Mouse (Mus musculus) neural tube, embryonic 13.5 days (tissue): ENCODE results near the gene H2afy. TPM values are rescaled to one million over a fixed set of nuclear protein-coding genes. Genes with fewer than 3 reads are reported as not detected.

ENCODE experiments used
- ATAC-seq: fragments of 200-750 bp; cut with Nextera tagmentation; 2 replicates; pipeline ENCODE4 v1.8.0; 2017; ENCODE audit warnings: low read depth, mild to moderate bottlenecking, moderate TSS enrichment, moderate library complexity
- H3K27ac ChIP-seq: fragments of 300-500 bp; sonication (generic); replicated peaks from 2 replicates; pipeline ENCODE4 v1.5.1; 2015; ENCODE audit warnings: moderate library complexity, mild to moderate bottlenecking, inconsistent platforms
- H3K27me3 ChIP-seq: fragments of 300-500 bp; sonication (generic); 2 replicates; pipeline ENCODE4 v1.6.1; 2015; ENCODE audit warnings: mild to moderate bottlenecking, inconsistent platforms
- H3K36me3 ChIP-seq: fragments of 300-500 bp; sonication (generic); 2 replicates; pipeline ENCODE4 v1.6.1; 2015; ENCODE audit warnings: mild to moderate bottlenecking, inconsistent platforms
- H3K4me1 ChIP-seq: fragments of 300-500 bp; sonication (generic); replicated peaks from 2 replicates; pipeline ENCODE4 v1.6.1; 2015; ENCODE audit warnings: inconsistent platforms
- H3K4me2 ChIP-seq: fragments of 300-500 bp; sonication (generic); 2 replicates; pipeline ENCODE4 v1.6.1; 2015; ENCODE audit warnings: inconsistent platforms, mild to moderate bottlenecking, moderate library complexity
- H3K4me3 ChIP-seq: fragments of 300-500 bp; sonication (generic); 2 replicates; pipeline ENCODE4 v1.5.1; 2015; ENCODE audit warnings: mild to moderate bottlenecking, inconsistent platforms
- H3K9ac ChIP-seq: fragments of 300-500 bp; sonication (generic); 2 replicates; pipeline ENCODE4 v1.6.1; 2015; ENCODE audit warnings: moderate library complexity, mild to moderate bottlenecking, inconsistent platforms
- H3K9me3 ChIP-seq: fragments of 300-500 bp; sonication (generic); 2 replicates; pipeline ENCODE4 v1.6.1; 2016; ENCODE audit warnings: inconsistent platforms
- WGBS: fragments of 180-500 bp; shearing (Covaris S2); methylation state at CpG from one replicate; pipeline ENCODE4 v1.1.7; 2015; 5-methylcytosine and 5-hydroxymethylcytosine counted together
- polyA plus RNA-seq: library from polyadenylated mRNA; unstranded; fragments of >200 nt; fragmentation: Nextera tagmentation; extraction: Ambion mirVana; gene quantifications from 2 replicates; pipeline ENCODE4 v1.2.1, GENCODE M21; 2015

H2afy gene
- polyA plus RNA-seq, 1 experiment from 2014 or later: 367 TPM

GRCm38 (mm10) chr13:56104971-56105391 lies 31.2 kb downstream of the H2afy start:
- no peak overlapping the region for H3K9ac ChIP-seq
- H3K36me3 ChIP-seq: peaks cover 32% of the 10 kb centered on the region
- no peak for ATAC-seq
- H3K27ac ChIP-seq: 0 out of 2 replicates have a peak overlapping the region, but pooled peaks have one; percentile 84
- H3K9me3 ChIP-seq: no peaks in the 10 kb centered on the region
- H3K27me3 ChIP-seq: no peaks in the 10 kb centered on the region
- no peak overlapping the region for H3K4me2 ChIP-seq
- peaks cover 64% of the 10 kb centered on the region for H3K4me1 ChIP-seq
- no peak overlapping the region for H3K4me3 ChIP-seq
- WGBS: 85% methylated on average over 6 of the region's 6 CpGs

GRCm38 (mm10) chr13:56103796-56104746 lies 32.1 kb downstream of the H2afy start:
- Histone ChIP-seq H3K9me3 (no peaks in the 10 kb centered on the region), H3K36me3 (peaks cover 36% of the 10 kb centered on the region), H3K4me2 (no peak overlapping the region), H3K27ac (peak overlapping the region; percentile 84), H3K27me3 (no peaks in the 10 kb centered on the region), H3K9ac (no peak overlapping the region), H3K4me3 (no peak overlapping the region), H3K4me1 (peaks cover 55% of the 10 kb centered on the region)
- 81% methylated on average over 26 of the region's 26 CpGs for WGBS
- ATAC-seq: peak; percentile 37; the same call in 1 of the 2 replicates

DNA sequence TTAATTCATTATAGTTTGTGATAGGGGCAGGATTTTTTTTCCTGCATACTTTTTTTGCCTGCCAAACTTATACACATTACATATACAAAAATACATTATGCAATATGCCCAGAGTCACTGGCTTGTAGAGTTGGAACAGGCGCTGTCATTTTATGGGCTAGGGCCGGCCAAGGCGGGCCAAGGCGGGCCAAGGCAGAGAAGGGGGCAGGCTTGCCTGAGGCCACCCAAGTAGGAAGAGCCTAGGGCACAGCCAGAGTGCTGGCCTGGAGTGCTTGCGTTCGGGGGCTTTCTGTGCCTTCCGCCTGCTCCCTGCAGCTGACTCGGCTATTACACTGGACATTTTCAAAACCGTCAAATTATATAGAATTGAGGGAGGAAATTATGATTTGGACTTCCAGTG lies 34.0 kb downstream of the H2afy start:
- Histone ChIP-seq H3K27me3 (no peaks in the 10 kb centered on the region), H3K4me3 (no peak overlapping the region), H3K4me1 (peaks cover 44% of the 10 kb centered on the region), H3K36me3 (peaks cover 36% of the 10 kb centered on the region), H3K27ac (peak overlapping the region; percentile 84), H3K9me3 (no peaks in the 10 kb centered on the region), H3K9ac (no peak overlapping the region), H3K4me2 (no peak overlapping the region)
- 61% methylated on average over 9 of the region's 9 CpGs for WGBS
- no peak for ATAC-seq

- no peak overlapping the region for H3K4me3 ChIP-seq
- H3K4me2 ChIP-seq: no peak overlapping the region
- no peak overlapping the region for H3K9ac ChIP-seq
- H3K36me3 ChIP-seq: peaks cover 18% of the 10 kb centered on the region
- peaks cover 43% of the 10 kb centered on the region for H3K4me1 ChIP-seq
- no peaks in the 10 kb centered on the region for H3K27me3 ChIP-seq
- ATAC-seq: no peak
- H3K9me3 ChIP-seq: no peaks in the 10 kb centered on the region
- 87% methylated on average over 18 of the region's 18 CpGs for WGBS
- 0 out of 2 replicates have a peak overlapping the region, but pooled peaks have one; percentile 18 for H3K27ac ChIP-seq
Observed at GRCm38 (mm10) chr13:56095601-56096195, 40.5 kb downstream of the H2afy start.

DNA sequence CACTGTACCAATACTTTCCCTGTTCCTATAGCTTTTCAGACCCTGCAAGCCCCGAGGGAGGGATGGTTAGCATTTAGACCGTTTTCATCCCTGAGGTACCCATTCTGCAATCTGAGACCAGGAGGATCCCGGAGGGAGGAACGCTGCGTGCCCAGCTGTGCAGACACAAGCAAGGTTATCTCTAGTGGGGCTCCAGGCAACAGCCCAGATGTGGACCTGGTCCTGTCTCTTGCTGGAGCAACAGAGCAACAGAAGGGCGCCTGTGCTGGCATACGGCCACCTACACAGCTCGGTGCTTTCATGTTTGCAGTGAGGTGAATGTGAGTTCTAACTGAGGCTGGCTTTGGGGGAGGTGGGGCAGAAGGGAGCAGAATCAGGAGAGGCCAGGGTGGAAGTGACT lies 41.6 kb downstream of the H2afy start:
- H3K4me3 ChIP-seq: no peak overlapping the region
- no peaks in the 10 kb centered on the region for H3K9me3 ChIP-seq
- H3K4me1 ChIP-seq: peaks cover 43% of the 10 kb centered on the region
- H3K36me3 ChIP-seq: peaks cover 23% of the 10 kb centered on the region
- H3K27me3 ChIP-seq: no peaks in the 10 kb centered on the region
- no peak for ATAC-seq
- H3K9ac ChIP-seq: peak overlapping the region; percentile 9; the same call in 1 of the 2 replicates
- H3K4me2 ChIP-seq: no peak overlapping the region
- H3K27ac ChIP-seq: peak overlapping the region; percentile 84
- 62% methylated on average over 8 of the region's 8 CpGs for WGBS

GRCm38 (mm10) chr13:56093680-56094079 lies 42.5 kb downstream of the H2afy start:
- peak; percentile 75 for ATAC-seq
- Histone ChIP-seq H3K27ac (peak overlapping the region; percentile 84), H3K36me3 (peaks cover 32% of the 10 kb centered on the region), H3K9ac (no peak overlapping the region), H3K4me2 (0 out of 2 replicates have a peak overlapping the region, but pooled peaks have one; percentile 7), H3K4me1 (peaks cover 47% of the 10 kb centered on the region), H3K9me3 (no peaks in the 10 kb centered on the region), H3K27me3 (no peaks in the 10 kb centered on the region), H3K4me3 (no peak overlapping the region)
- WGBS: 55% methylated on average over 3 of the region's 3 CpGs

- no peak for ATAC-seq
- peak overlapping the region; percentile 84 for H3K27ac ChIP-seq
- H3K4me3 ChIP-seq: no peak overlapping the region
- no peak overlapping the region for H3K4me2 ChIP-seq
- no peaks in the 10 kb centered on the region for H3K27me3 ChIP-seq
- H3K36me3 ChIP-seq: peaks cover 40% of the 10 kb centered on the region
- peaks cover 56% of the 10 kb centered on the region for H3K4me1 ChIP-seq
- H3K9me3 ChIP-seq: no peaks in the 10 kb centered on the region
- 86% methylated on average over 5 of the region's 5 CpGs for WGBS
- H3K9ac ChIP-seq: no peak overlapping the region
Observed at GRCm38 (mm10) chr13:56092606-56093005, 43.6 kb downstream of the H2afy start.

- no peak overlapping the region for H3K4me3 ChIP-seq
- H3K4me2 ChIP-seq: no peak overlapping the region
- 80% methylated on average over 2 of the region's 2 CpGs for WGBS
- H3K9ac ChIP-seq: no peak overlapping the region
- H3K27me3 ChIP-seq: no peaks in the 10 kb centered on the region
- H3K4me1 ChIP-seq: peaks cover 59% of the 10 kb centered on the region
- H3K36me3 ChIP-seq: peaks cover 50% of the 10 kb centered on the region
- no peak overlapping the region for H3K27ac ChIP-seq
- H3K9me3 ChIP-seq: no peaks in the 10 kb centered on the region
- ATAC-seq: no peak
Observed at GRCm38 (mm10) chr13:56090597-56090996, 45.6 kb downstream of the H2afy start.

GRCm38 (mm10) chr13:56088602-56089001 lies 47.6 kb downstream of the H2afy start:
- Histone ChIP-seq H3K27ac (0 out of 2 replicates have a peak overlapping the region, but pooled peaks have one; percentile 18), H3K9ac (no peak overlapping the region), H3K36me3 (peaks cover 62% of the 10 kb centered on the region), H3K4me2 (no peak overlapping the region), H3K27me3 (no peaks in the 10 kb centered on the region), H3K4me1 (peaks cover 39% of the 10 kb centered on the region), H3K4me3 (no peak overlapping the region), H3K9me3 (no peaks in the 10 kb centered on the region)
- WGBS: 77% methylated on average over 13 of the region's 13 CpGs
- no peak for ATAC-seq

- 73% methylated on average over 19 of the region's 19 CpGs for WGBS
- no peak overlapping the region for H3K4me2 ChIP-seq
- no peaks in the 10 kb centered on the region for H3K9me3 ChIP-seq
- H3K27ac ChIP-seq: 0 out of 2 replicates have a peak overlapping the region, but pooled peaks have one; percentile 33
- H3K4me1 ChIP-seq: peaks cover 32% of the 10 kb centered on the region
- no peak overlapping the region for H3K9ac ChIP-seq
- H3K4me3 ChIP-seq: no peak overlapping the region
- peaks cover 68% of the 10 kb centered on the region for H3K36me3 ChIP-seq
- H3K27me3 ChIP-seq: no peaks in the 10 kb centered on the region
- no peak for ATAC-seq
Observed at GRCm38 (mm10) chr13:56087936-56088335, 48.2 kb downstream of the H2afy start.

GRCm38 (mm10) chr13:56084146-56084905 lies 51.8 kb downstream of the H2afy start:
- Histone ChIP-seq H3K36me3 (peaks cover 88% of the 10 kb centered on the region), H3K9ac (no peak overlapping the region), H3K4me1 (peaks cover 25% of the 10 kb centered on the region), H3K9me3 (no peaks in the 10 kb centered on the region), H3K27me3 (no peaks in the 10 kb centered on the region), H3K4me3 (no peak overlapping the region), H3K27ac (no peak overlapping the region), H3K4me2 (no peak overlapping the region)
- WGBS: 93% methylated on average over 20 of the region's 20 CpGs
- ATAC-seq: no peak
